Mouse (Mus musculus) forebrain, embryonic 16.5 days (tissue): ENCODE data around the gene Cbarp. TPM values are rescaled to one million over a fixed set of nuclear protein-coding genes. Genes with fewer than 3 reads are reported as not detected.
A peak's percentile ranks its signal among the peaks of the same experiment; 100 is the strongest.

ENCODE experiments used
- ATAC-seq: fragments of 200-750 bp; cut with Nextera tagmentation; 2 replicates; pipeline ENCODE4 v1.8.0; 2017; ENCODE audit warnings: mild to moderate bottlenecking, moderate library complexity
- H3K27ac ChIP-seq: fragments of 300-500 bp; sonication (generic); 2 replicates; pipeline ENCODE4 v1.5.1; 2014; ENCODE audit warnings: low read length, control low read depth
- H3K27me3 ChIP-seq: fragments of 300-500 bp; sonication (generic); replicated peaks from 2 replicates; pipeline ENCODE4 v1.6.1; 2014; ENCODE audit warnings: low read length; ENCODE audit not compliant: control insufficient read depth, insufficient read depth
- H3K36me3 ChIP-seq: fragments of 300-500 bp; sonication (generic); 2 replicates; pipeline ENCODE4 v1.6.1; 2014; ENCODE audit not compliant: control insufficient read depth, insufficient read depth
- H3K4me1 ChIP-seq: fragments of 300-500 bp; sonication (generic); replicated peaks from 2 replicates; pipeline ENCODE4 v1.6.1; 2014; ENCODE audit warnings: low read length; ENCODE audit not compliant: control insufficient read depth, insufficient read depth
- H3K4me2 ChIP-seq: fragments of 300-500 bp; sonication (generic); 2 replicates; pipeline ENCODE4 v1.6.1; 2014; ENCODE audit warnings: mild to moderate bottlenecking, low read length, control low read depth
- H3K4me3 ChIP-seq: fragments of 300-500 bp; sonication (generic); replicated peaks from 2 replicates; pipeline ENCODE4 v1.5.1; 2014; ENCODE audit warnings: mild to moderate bottlenecking, low read length, control low read depth
- H3K9ac ChIP-seq: fragments of 300-500 bp; sonication (generic); replicated peaks from 2 replicates; pipeline ENCODE4 v1.6.1; 2014; ENCODE audit warnings: low read depth, low read length, control low read depth
- H3K9me3 ChIP-seq: fragments of 300-500 bp; sonication (generic); 2 replicates; pipeline ENCODE4 v1.6.1; 2016; ENCODE audit warnings: low read length; ENCODE audit not compliant: control insufficient read depth
- WGBS: fragments of 180-500 bp; shearing (Covaris S2); extraction: QIAGEN DNeasy Blood & Tissue Kit; methylation state at CpG from one replicate; pipeline ENCODE4 v1.1.7; 2014; 5-methylcytosine and 5-hydroxymethylcytosine counted together
- polyA plus RNA-seq: library from polyadenylated mRNA; unstranded; fragments of >200 nt; fragmentation: Nextera tagmentation; extraction: Ambion mirVana; gene quantifications from 2 replicates; pipeline ENCODE4 v1.2.1, GENCODE M21; 2015

Cbarp gene
- polyA plus RNA-seq, 1 experiment from 2014 or later, result 44.5 TPM

GRCm38 (mm10) chr10:80134421-80134820 is 6.2 kb downstream of the Cbarp start:
- WGBS, result 89% methylated on average over 9 of the region's 9 CpGs
- Histone ChIP-seq H3K9me3 (no peaks in the 10 kb centered on the region), H3K4me3 (no peak overlapping the region), H3K36me3 (peaks cover 24% of the 10 kb centered on the region; the same call in 1 of the 2 replicates), H3K4me2 (no peak overlapping the region), H3K9ac (no peak overlapping the region), H3K4me1 (peaks cover 37% of the 10 kb centered on the region), H3K27ac (no peak overlapping the region), H3K27me3 (no peaks in the 10 kb centered on the region)
- no peak for ATAC-seq

GRCm38 (mm10) chr10:80133226-80133849 is 7.3 kb downstream of the Cbarp start:
- H3K27me3 ChIP-seq, result no peaks in the 10 kb centered on the region
- no peak for ATAC-seq
- H3K4me3 ChIP-seq, result no peak overlapping the region
- H3K4me2 ChIP-seq, result no peak overlapping the region
- H3K9ac ChIP-seq, result no peak overlapping the region
- WGBS, result 58% methylated on average over 8 of the region's 8 CpGs
- H3K9me3 ChIP-seq, result no peaks in the 10 kb centered on the region
- H3K4me1 ChIP-seq, result peaks cover 35% of the 10 kb centered on the region
- H3K36me3 ChIP-seq, result peaks cover 26% of the 10 kb centered on the region
- H3K27ac ChIP-seq, result no peak overlapping the region

GRCm38 (mm10) chr10:80131952-80132350 is 8.7 kb downstream of the Cbarp start:
- H3K27me3 ChIP-seq, result no peaks in the 10 kb centered on the region
- ATAC-seq, result 0 out of 2 replicates have a peak, but pooled peaks have one; percentile 13
- peaks cover 35% of the 10 kb centered on the region for H3K36me3 ChIP-seq
- H3K9me3 ChIP-seq, result no peaks in the 10 kb centered on the region
- H3K4me1 ChIP-seq, result peaks cover 21% of the 10 kb centered on the region
- H3K4me2 ChIP-seq, result peak overlapping the region; percentile 28
- H3K9ac ChIP-seq, result 0 out of 2 replicates have a peak overlapping the region, but pooled peaks have one; percentile 18
- peak overlapping the region; percentile 12; the same call in 1 of the 2 replicates for H3K4me3 ChIP-seq
- no peak overlapping the region for H3K27ac ChIP-seq
- 32% methylated on average over 26 of the region's 27 CpGs for WGBS

GRCm38 (mm10) chr10:80131316-80131951 is 9.2 kb downstream of the Cbarp start:
- 10% methylated on average over 55 of the region's 55 CpGs for WGBS
- Histone ChIP-seq H3K4me1 (peaks cover 16% of the 10 kb centered on the region), H3K9me3 (no peaks in the 10 kb centered on the region), H3K27me3 (no peaks in the 10 kb centered on the region), H3K36me3 (peaks cover 36% of the 10 kb centered on the region), H3K9ac (0 out of 2 replicates have a peak overlapping the region, but pooled peaks have one; percentile 18), H3K4me2 (peak overlapping the region; percentile 28), H3K27ac (no peak overlapping the region), H3K4me3 (peak overlapping the region; percentile 12; the same call in 1 of the 2 replicates)
- ATAC-seq, result peak; percentile 65

GRCm38 (mm10) chr10:80130403-80131031 is 10.1 kb downstream of the Cbarp start:
- H3K9ac ChIP-seq, result no peak overlapping the region
- WGBS, result 83% methylated on average over 18 of the region's 18 CpGs
- no peaks in the 10 kb centered on the region for H3K27me3 ChIP-seq
- H3K36me3 ChIP-seq, result peaks cover 35% of the 10 kb centered on the region
- no peaks in the 10 kb centered on the region for H3K9me3 ChIP-seq
- ATAC-seq, result no peak
- H3K27ac ChIP-seq, result no peak overlapping the region
- H3K4me2 ChIP-seq, result no peak overlapping the region
- H3K4me3 ChIP-seq, result no peak overlapping the region
- H3K4me1 ChIP-seq, result peaks cover 12% of the 10 kb centered on the region

- H3K4me3 ChIP-seq, result no peak overlapping the region
- no peak overlapping the region for H3K27ac ChIP-seq
- H3K27me3 ChIP-seq, result no peaks in the 10 kb centered on the region
- H3K9ac ChIP-seq, result no peak overlapping the region
- H3K4me1 ChIP-seq, result peaks cover 12% of the 10 kb centered on the region
- no peaks in the 10 kb centered on the region for H3K9me3 ChIP-seq
- WGBS, result 92% methylated on average over 9 of the region's 9 CpGs
- ATAC-seq, result no peak
- H3K4me2 ChIP-seq, result no peak overlapping the region
- H3K36me3 ChIP-seq, result peaks cover 34% of the 10 kb centered on the region
These were observed 10.8 kb downstream of the Cbarp start for GRCm38 (mm10) chr10:80129846-80130245.

- Histone ChIP-seq H3K4me1 (peaks cover 9% of the 10 kb centered on the region), H3K9ac (no peak overlapping the region), H3K4me3 (no peak overlapping the region), H3K4me2 (no peak overlapping the region), H3K27ac (no peak overlapping the region), H3K36me3 (peaks cover 23% of the 10 kb centered on the region), H3K9me3 (no peaks in the 10 kb centered on the region), H3K27me3 (no peaks in the 10 kb centered on the region)
- ATAC-seq, result no peak
- WGBS, result 95% methylated on average over 8 of the region's 8 CpGs
These were observed 12.7 kb downstream of the Cbarp start for GRCm38 (mm10) chr10:80127920-80128319.

- Histone ChIP-seq H3K27ac (no peak overlapping the region), H3K9ac (no peak overlapping the region), H3K4me3 (no peak overlapping the region), H3K27me3 (no peaks in the 10 kb centered on the region), H3K4me1 (peaks cover 9% of the 10 kb centered on the region), H3K4me2 (no peak overlapping the region), H3K36me3 (peaks cover 12% of the 10 kb centered on the region), H3K9me3 (no peaks in the 10 kb centered on the region)
- no peak for ATAC-seq
- WGBS, result 95% methylated on average over 9 of the region's 9 CpGs
These were observed 16.6 kb downstream of the Cbarp start for GRCm38 (mm10) chr10:80123932-80124562.

GRCm38 (mm10) chr10:80121639-80122038 is 19.0 kb downstream of the Cbarp start:
- H3K4me1 ChIP-seq, result peaks cover 33% of the 10 kb centered on the region
- H3K9me3 ChIP-seq, result no peaks in the 10 kb centered on the region
- no peaks in the 10 kb centered on the region; the same call in none of the 2 replicates for H3K36me3 ChIP-seq
- no peak overlapping the region for H3K9ac ChIP-seq
- no peaks in the 10 kb centered on the region for H3K27me3 ChIP-seq
- no peak for ATAC-seq
- 78% methylated on average over 2 of the region's 2 CpGs for WGBS
- no peak overlapping the region for H3K4me3 ChIP-seq
- no peak overlapping the region for H3K27ac ChIP-seq
- H3K4me2 ChIP-seq, result no peak overlapping the region
